Mouse (Mus musculus): ENCODE measurements around the gene Qprt. TPM values are rescaled to one million over a fixed set of nuclear protein-coding genes. Genes with fewer than 3 reads are reported as not detected.
"Not testable (repeated sequence)": the region's sequence is repeated elsewhere in the genome, so short reads cannot be mapped to it uniquely, and the experiment has no call there.

Qprt gene
- polyA plus RNA-seq, 1 experiment from 2014 or later = 5.4 TPM

DNA sequence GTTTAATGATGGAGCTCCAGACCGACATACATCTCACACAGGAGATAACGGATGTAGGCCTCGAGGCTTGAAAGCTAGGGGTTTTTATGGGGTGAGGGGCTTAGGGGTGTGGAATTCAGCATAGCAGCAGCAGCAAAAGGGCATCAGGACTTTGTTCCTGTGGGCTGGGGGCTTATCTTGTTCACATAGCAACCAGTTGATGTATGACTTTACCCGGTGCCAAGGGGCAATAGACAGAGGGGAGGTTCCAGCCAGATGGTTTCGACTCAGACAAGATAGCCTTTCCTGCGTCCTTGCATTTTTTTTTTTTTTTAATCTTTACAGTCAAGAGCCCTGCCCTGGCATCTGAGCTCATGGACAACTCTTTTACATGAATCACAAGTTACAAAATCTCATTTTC, 36.3 kb downstream of the Qprt start:
- H3K27me3 ChIP-seq (ENCODE audit: control insufficient read depth, insufficient read depth, low read length); H3K9ac ChIP-seq (ENCODE audit: low read length); H3K36me3 ChIP-seq (ENCODE audit: control insufficient read depth, insufficient read depth, low read length); H3K9me3 ChIP-seq (ENCODE audit: control insufficient read depth, low read length); DNase-seq (ENCODE audit: low spot score); ATAC-seq (replicated peaks; ENCODE audit: low FRiP score); H3K27ac ChIP-seq (ENCODE audit: low read depth, low read length); H3K4me2 ChIP-seq (ENCODE audit: low read depth, low read length, severe bottlenecking); H3K4me1 ChIP-seq (replicated peaks; ENCODE audit: control insufficient read depth, insufficient read depth, low read length); H3K4me3 ChIP-seq (ENCODE audit: low read depth, low read length): not testable (repeated sequence)
- 87% methylated on average over 6 of the region's 6 CpGs for WGBS

DNA sequence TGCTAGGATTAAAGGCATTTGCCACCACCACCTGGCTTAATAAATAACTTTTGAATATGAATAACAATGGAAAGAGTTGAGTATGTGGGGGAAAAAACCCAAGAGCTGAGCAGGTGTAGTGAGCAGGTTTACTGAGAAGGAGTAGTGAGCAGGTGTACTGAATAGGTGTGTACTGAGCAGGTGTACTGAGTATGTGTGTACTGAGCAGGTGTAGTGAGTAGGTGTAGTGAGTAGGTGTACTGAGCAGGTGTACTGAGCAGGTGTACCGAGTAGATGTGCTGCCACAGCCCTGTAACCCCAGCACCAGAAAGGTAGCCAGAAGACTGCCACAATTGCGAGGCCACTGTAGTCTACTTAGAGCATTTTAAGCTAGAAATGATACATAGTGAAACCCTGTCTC, 37.2 kb downstream of the Qprt start:
- Histone ChIP-seq H3K9me3 (ENCODE audit: control insufficient read depth, low read length) (no peaks in the 10 kb centered on the region), H3K4me3 (ENCODE audit: low read depth, low read length) (no peak overlapping the region), H3K4me2 (ENCODE audit: low read depth, low read length, severe bottlenecking) (no peak overlapping the region), H3K36me3 (ENCODE audit: control insufficient read depth, insufficient read depth, low read length) (no peaks in the 10 kb centered on the region), H3K9ac (ENCODE audit: low read length) (no peak overlapping the region), H3K4me1 (replicated peaks; ENCODE audit: control insufficient read depth, insufficient read depth, low read length) (no peaks in the 10 kb centered on the region; the same call in 1 of the 2 replicates), H3K27me3 (ENCODE audit: control insufficient read depth, insufficient read depth, low read length) (no peaks in the 10 kb centered on the region), H3K27ac (ENCODE audit: low read depth, low read length) (no peak overlapping the region)
- DNase-seq (ENCODE audit: low spot score) (no peak), ATAC-seq (replicated peaks; ENCODE audit: low FRiP score) (no peak)
- 84% methylated on average over 2 of the region's 2 CpGs for whole genome bisulfite sequencing

DNA sequence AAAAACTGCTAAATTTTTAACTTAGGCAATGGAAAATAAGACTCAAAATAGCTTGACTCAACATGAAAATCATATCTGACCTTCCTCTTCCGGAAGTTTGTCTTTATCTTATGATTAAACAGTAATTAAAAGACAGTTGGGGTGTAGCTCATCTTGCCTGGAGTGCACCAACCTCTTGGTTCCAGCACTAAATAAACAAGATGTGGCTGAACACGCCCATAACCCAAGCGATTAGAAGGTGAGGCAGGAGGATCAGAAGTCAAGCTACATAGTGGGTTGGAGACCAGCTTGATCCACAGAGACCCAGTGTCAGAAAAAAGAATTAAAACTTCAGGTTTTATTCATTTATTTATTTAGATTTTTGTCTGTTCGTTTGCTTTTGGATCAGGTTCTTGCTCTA, 38.3 kb downstream of the Qprt start:
- 91% methylated on average over 4 of the region's 4 CpGs for WGBS
- Histone ChIP-seq H3K4me3 (ENCODE audit: low read depth, low read length) (no peak overlapping the region), H3K9ac (ENCODE audit: low read length) (no peak overlapping the region), H3K4me1 (replicated peaks; ENCODE audit: control insufficient read depth, insufficient read depth, low read length) (no peaks in the 10 kb centered on the region), H3K27ac (ENCODE audit: low read depth, low read length) (no peak overlapping the region), H3K4me2 (ENCODE audit: low read depth, low read length, severe bottlenecking) (no peak overlapping the region), H3K9me3 (ENCODE audit: control insufficient read depth, low read length) (no peaks in the 10 kb centered on the region), H3K36me3 (ENCODE audit: control insufficient read depth, insufficient read depth, low read length) (no peaks in the 10 kb centered on the region), H3K27me3 (ENCODE audit: control insufficient read depth, insufficient read depth, low read length) (no peaks in the 10 kb centered on the region)
- DNase-seq (ENCODE audit: low spot score) (no peak), ATAC-seq (replicated peaks; ENCODE audit: low FRiP score) (no peak)

DNA sequence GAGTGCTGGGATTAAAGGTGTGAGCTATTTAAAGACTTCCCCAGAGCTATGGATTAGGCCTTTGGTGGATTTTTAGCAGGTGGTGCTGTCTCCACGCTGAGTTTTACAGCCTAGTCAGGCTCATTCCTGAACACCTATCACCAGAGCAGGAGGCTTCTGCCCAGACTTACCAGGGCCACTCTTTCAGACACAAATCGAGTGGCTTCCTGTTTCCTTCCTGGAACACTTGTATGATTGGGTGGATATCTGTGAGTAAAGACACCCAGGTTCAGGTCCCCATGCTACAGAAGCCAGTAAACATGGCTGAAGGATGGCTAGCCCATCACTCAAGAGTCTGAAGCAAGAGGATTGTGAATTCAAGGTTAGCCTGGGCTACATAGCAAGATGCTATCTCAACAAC, 39.0 kb downstream of the Qprt start:
- no peaks in the 10 kb centered on the region for H3K4me1 ChIP-seq (replicated peaks; ENCODE audit: control insufficient read depth, insufficient read depth, low read length)
- no peaks in the 10 kb centered on the region for H3K9me3 ChIP-seq (ENCODE audit: control insufficient read depth, low read length)
- ATAC-seq (replicated peaks; ENCODE audit: low FRiP score) (no peak), DNase-seq (ENCODE audit: low spot score) (no peak)
- H3K27me3 ChIP-seq (ENCODE audit: control insufficient read depth, insufficient read depth, low read length) = no peaks in the 10 kb centered on the region
- H3K4me3 ChIP-seq (ENCODE audit: low read depth, low read length) = no peak overlapping the region
- no peak overlapping the region for H3K9ac ChIP-seq (ENCODE audit: low read length)
- H3K4me2 ChIP-seq (ENCODE audit: low read depth, low read length, severe bottlenecking) = no peak overlapping the region
- 55% methylated on average over 2 of the region's 2 CpGs for WGBS
- no peaks in the 10 kb centered on the region for H3K36me3 ChIP-seq (ENCODE audit: control insufficient read depth, insufficient read depth, low read length)
- no peak overlapping the region for H3K27ac ChIP-seq (ENCODE audit: low read depth, low read length)

DNA sequence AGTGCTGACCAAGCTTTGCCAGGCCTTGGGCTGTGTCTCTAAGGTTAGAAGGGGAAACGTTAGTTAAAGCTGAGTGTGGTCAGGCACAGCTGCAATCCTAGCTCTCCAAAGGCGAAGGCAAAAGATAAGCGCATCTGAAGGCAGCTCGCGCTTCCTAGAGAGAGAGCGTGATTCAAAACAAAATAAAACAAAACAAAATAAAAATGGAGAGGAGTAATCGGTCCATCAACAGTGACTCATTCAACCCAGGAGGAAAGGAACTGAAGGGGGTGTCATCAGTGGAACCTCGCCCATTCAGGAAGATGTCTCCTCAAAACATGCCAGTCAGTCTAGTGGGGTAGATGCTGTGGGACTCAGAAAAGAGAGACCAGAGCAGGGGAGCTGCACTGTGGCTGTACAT, 39.8 kb downstream of the Qprt start:
- H3K27ac ChIP-seq (ENCODE audit: low read depth, low read length) = no peak overlapping the region
- H3K27me3 ChIP-seq (ENCODE audit: control insufficient read depth, insufficient read depth, low read length) = no peaks in the 10 kb centered on the region
- 84% methylated on average over 8 of the region's 8 CpGs for WGBS
- no peaks in the 10 kb centered on the region for H3K4me1 ChIP-seq (replicated peaks; ENCODE audit: control insufficient read depth, insufficient read depth, low read length)
- H3K4me3 ChIP-seq (ENCODE audit: low read depth, low read length) = no peak overlapping the region
- ATAC-seq (replicated peaks; ENCODE audit: low FRiP score) (no peak), DNase-seq (ENCODE audit: low spot score) (no peak)
- H3K4me2 ChIP-seq (ENCODE audit: low read depth, low read length, severe bottlenecking) = no peak overlapping the region
- no peaks in the 10 kb centered on the region for H3K9me3 ChIP-seq (ENCODE audit: control insufficient read depth, low read length)
- H3K36me3 ChIP-seq (ENCODE audit: control insufficient read depth, insufficient read depth, low read length) = no peaks in the 10 kb centered on the region
- no peak overlapping the region for H3K9ac ChIP-seq (ENCODE audit: low read length)

DNA sequence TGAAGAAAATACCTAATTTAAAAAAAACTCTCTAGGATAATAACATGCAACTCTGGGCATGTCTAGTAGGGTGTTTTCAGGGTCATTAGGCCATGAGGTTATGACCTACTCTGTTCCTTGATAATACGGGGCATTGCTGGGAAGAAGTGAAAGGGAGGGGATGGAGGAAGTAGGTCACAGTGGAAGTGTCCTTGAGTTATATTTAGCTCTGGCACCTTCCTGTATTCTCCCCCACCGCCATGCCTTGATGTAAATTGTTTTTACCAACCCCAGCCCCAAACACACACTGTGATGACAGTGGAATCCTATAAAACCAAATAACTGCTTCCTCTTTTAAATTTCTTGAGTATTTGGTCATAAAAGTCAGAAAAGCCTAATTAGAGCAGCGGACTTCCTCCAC, 42.0 kb downstream of the Qprt start:
- Histone ChIP-seq H3K27ac (ENCODE audit: low read depth, low read length) (no peak overlapping the region), H3K9ac (ENCODE audit: low read length) (no peak overlapping the region), H3K27me3 (ENCODE audit: control insufficient read depth, insufficient read depth, low read length) (no peaks in the 10 kb centered on the region), H3K4me1 (replicated peaks; ENCODE audit: control insufficient read depth, insufficient read depth, low read length) (no peaks in the 10 kb centered on the region), H3K4me2 (ENCODE audit: low read depth, low read length, severe bottlenecking) (no peak overlapping the region), H3K4me3 (ENCODE audit: low read depth, low read length) (no peak overlapping the region), H3K9me3 (ENCODE audit: control insufficient read depth, low read length) (no peaks in the 10 kb centered on the region), H3K36me3 (ENCODE audit: control insufficient read depth, insufficient read depth, low read length) (no peaks in the 10 kb centered on the region)
- WGBS = 74% methylated on average over 3 of the region's 3 CpGs
- no peak for ATAC-seq (replicated peaks; ENCODE audit: low FRiP score)
- DNase-seq (ENCODE audit: low spot score) = no peak

DNA sequence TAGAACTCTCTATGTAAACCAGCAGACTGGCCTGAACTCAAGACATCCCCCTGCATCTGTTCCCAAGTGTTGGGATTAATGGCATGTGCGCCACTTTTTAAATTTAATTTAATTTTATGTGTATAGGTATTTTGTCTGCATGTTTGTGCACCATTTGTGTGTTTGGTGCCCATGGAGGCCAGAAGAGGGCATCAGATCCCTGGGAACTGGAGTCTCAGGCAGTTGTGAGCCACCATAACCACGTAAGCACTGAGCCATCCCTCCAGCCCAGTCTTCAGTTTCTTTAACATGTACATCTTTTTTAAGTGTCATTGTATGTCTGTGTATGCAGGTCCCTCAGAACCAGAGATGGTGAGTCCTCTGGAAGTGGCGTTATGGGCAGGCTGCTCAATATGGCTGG, 44.3 kb downstream of the Qprt start:
- 89% methylated on average over 3 of the region's 3 CpGs for WGBS
- Histone ChIP-seq H3K4me2 (ENCODE audit: low read depth, low read length, severe bottlenecking) (no peak overlapping the region), H3K36me3 (ENCODE audit: control insufficient read depth, insufficient read depth, low read length) (no peaks in the 10 kb centered on the region), H3K4me1 (replicated peaks; ENCODE audit: control insufficient read depth, insufficient read depth, low read length) (no peaks in the 10 kb centered on the region), H3K9me3 (ENCODE audit: control insufficient read depth, low read length) (no peaks in the 10 kb centered on the region), H3K27ac (ENCODE audit: low read depth, low read length) (no peak overlapping the region), H3K27me3 (ENCODE audit: control insufficient read depth, insufficient read depth, low read length) (no peaks in the 10 kb centered on the region), H3K4me3 (ENCODE audit: low read depth, low read length) (no peak overlapping the region), H3K9ac (ENCODE audit: low read length) (no peak overlapping the region)
- ATAC-seq (replicated peaks; ENCODE audit: low FRiP score) = no peak
- no peak for DNase-seq (ENCODE audit: low spot score)

DNA sequence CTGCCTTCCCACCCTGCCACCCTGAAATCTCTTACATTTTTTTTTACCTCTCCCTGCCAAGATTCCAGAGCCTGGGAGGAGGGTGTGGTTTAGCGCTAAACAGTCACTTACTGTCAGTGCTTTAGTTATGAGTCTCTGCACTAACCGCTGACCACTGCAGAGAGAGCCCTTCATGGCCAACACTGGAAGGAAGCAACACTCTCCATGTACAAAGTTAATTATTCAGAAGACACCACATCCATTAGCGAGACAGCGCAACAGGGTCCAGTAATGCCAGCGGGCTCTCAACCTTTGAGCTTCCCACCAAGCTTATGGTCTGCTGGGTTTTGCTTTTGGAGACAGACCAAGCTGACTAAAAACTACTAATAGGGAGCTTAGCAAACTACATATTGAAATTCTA, 45.8 kb downstream of the Qprt start:
- Histone ChIP-seq H3K4me1 (replicated peaks; ENCODE audit: control insufficient read depth, insufficient read depth, low read length) (no peaks in the 10 kb centered on the region), H3K36me3 (ENCODE audit: control insufficient read depth, insufficient read depth, low read length) (no peaks in the 10 kb centered on the region), H3K27ac (ENCODE audit: low read depth, low read length) (no peak overlapping the region), H3K9me3 (ENCODE audit: control insufficient read depth, low read length) (no peaks in the 10 kb centered on the region), H3K27me3 (ENCODE audit: control insufficient read depth, insufficient read depth, low read length) (no peaks in the 10 kb centered on the region), H3K9ac (ENCODE audit: low read length) (no peak overlapping the region), H3K4me2 (ENCODE audit: low read depth, low read length, severe bottlenecking) (no peak overlapping the region), H3K4me3 (ENCODE audit: low read depth, low read length) (no peak overlapping the region)
- no peak for DNase-seq (ENCODE audit: low spot score)
- WGBS = 90% methylated on average over 5 of the region's 5 CpGs
- ATAC-seq (replicated peaks; ENCODE audit: low FRiP score) = no peak

DNA sequence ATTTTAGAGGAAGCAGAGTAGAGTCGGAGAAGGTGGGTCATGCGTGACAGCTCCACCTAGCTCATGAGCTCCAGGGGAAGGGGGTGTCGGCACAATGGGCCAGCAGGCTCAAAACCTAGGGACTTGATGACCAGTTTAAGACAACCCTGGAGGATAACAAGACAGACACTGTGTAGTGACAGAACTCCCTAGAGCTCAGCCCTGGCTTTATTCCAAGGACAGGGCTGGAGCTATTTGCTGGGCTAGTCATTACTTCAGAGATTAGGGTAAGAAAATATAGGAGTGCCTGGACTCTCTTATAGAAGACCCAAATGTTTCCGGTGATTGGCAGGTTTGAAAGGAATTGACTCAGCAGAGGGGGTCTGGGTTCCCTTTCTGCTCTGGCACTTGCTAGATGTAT, 48.8 kb downstream of the Qprt start:
- no peak for DNase-seq (ENCODE audit: low spot score)
- no peaks in the 10 kb centered on the region for H3K36me3 ChIP-seq (ENCODE audit: control insufficient read depth, insufficient read depth, low read length)
- H3K4me3 ChIP-seq (ENCODE audit: low read depth, low read length) = no peak overlapping the region
- no peaks in the 10 kb centered on the region for H3K4me1 ChIP-seq (replicated peaks; ENCODE audit: control insufficient read depth, insufficient read depth, low read length)
- no peak overlapping the region for H3K27ac ChIP-seq (ENCODE audit: low read depth, low read length)
- no peak for ATAC-seq (replicated peaks; ENCODE audit: low FRiP score)
- WGBS = 89% methylated on average over 4 of the region's 4 CpGs
- H3K4me2 ChIP-seq (ENCODE audit: low read depth, low read length, severe bottlenecking) = no peak overlapping the region
- no peaks in the 10 kb centered on the region for H3K27me3 ChIP-seq (ENCODE audit: control insufficient read depth, insufficient read depth, low read length)
- no peaks in the 10 kb centered on the region for H3K9me3 ChIP-seq (ENCODE audit: control insufficient read depth, low read length)
- no peak overlapping the region for H3K9ac ChIP-seq (ENCODE audit: low read length)

All from forebrain, embryonic 11.5 days (tissue).